Mouse (Mus musculus) stomach, embryonic 15.5 days (tissue): Measurements from ENCODE around the gene Olfr655. TPM values are rescaled to one million over a fixed set of nuclear protein-coding genes. Genes with fewer than 3 reads are reported as not detected.

ENCODE experiments used
- ATAC-seq: fragments of 200-750 bp; cut with Nextera tagmentation; 2 replicates; pipeline ENCODE4 v1.8.0; 2017; ENCODE audit warnings: low read depth, moderate number of reproducible peaks, moderate TSS enrichment; ENCODE audit not compliant: insufficient read depth, low FRiP score
- H3K27ac ChIP-seq: fragments of 300-500 bp; sonication (generic); 2 replicates; pipeline ENCODE4 v1.5.1; 2015; ENCODE audit warnings: mild to moderate bottlenecking, inconsistent platforms
- H3K27me3 ChIP-seq: fragments of 300-500 bp; sonication (generic); replicated peaks from 2 replicates; pipeline ENCODE4 v1.6.1; 2015; ENCODE audit warnings: inconsistent platforms
- H3K36me3 ChIP-seq: fragments of 300-500 bp; sonication (generic); 2 replicates; pipeline ENCODE4 v1.6.1; 2015; ENCODE audit warnings: inconsistent platforms
- H3K4me1 ChIP-seq: fragments of 300-500 bp; sonication (generic); 2 replicates; pipeline ENCODE4 v1.6.1; 2015; ENCODE audit warnings: inconsistent platforms
- H3K4me2 ChIP-seq: fragments of 300-500 bp; sonication (generic); 2 replicates; pipeline ENCODE4 v1.6.1; 2015; ENCODE audit warnings: mild to moderate bottlenecking, inconsistent platforms
- H3K4me3 ChIP-seq: fragments of 300-500 bp; sonication (generic); replicated peaks from 2 replicates; pipeline ENCODE4 v1.5.1; 2015; ENCODE audit warnings: inconsistent platforms
- H3K9ac ChIP-seq: fragments of 300-500 bp; sonication (generic); 2 replicates; pipeline ENCODE4 v1.6.1; 2015; ENCODE audit warnings: inconsistent platforms
- H3K9me3 ChIP-seq: fragments of 300-500 bp; sonication (generic); 2 replicates; pipeline ENCODE4 v1.6.1; 2016; ENCODE audit warnings: inconsistent platforms
- WGBS: fragments of 180-500 bp; shearing (Covaris S2); methylation state at CpG from one replicate; pipeline ENCODE4 v1.1.7; 2015; 5-methylcytosine and 5-hydroxymethylcytosine counted together
- polyA plus RNA-seq: library from polyadenylated mRNA; unstranded; fragments of >200 nt; fragmentation: Nextera tagmentation; extraction: Ambion mirVana; gene quantifications from 2 replicates; pipeline ENCODE4 v1.2.1, GENCODE M21; 2015

The Olfr655 gene
- not detected in 2 replicates for polyA plus RNA-seq

- WGBS, result 86% methylated on average over 2 of the region's 2 CpGs
- no peak for ATAC-seq
Measured at GRCm38 (mm10) chr7:104601679-104602078, at the start of gene Olfr655. TSS of gene Olfr655 (minus strand) at chr7:104601779.

GRCm38 (mm10) chr7:104646841-104647482, 45.4 kb upstream of the Olfr655 start, which contains the start of gene Olfr658:
TSS of gene Olfr658 (minus strand) at chr7:104647305.
- no peaks in the 10 kb centered on the region for H3K9me3 ChIP-seq

More at GRCm38 (mm10) chr7:104601679-104602078, at the start of gene Olfr655:
- Histone ChIP-seq H3K9ac (no peak within 1 kb of the TSS), H3K4me3 (no peak within 1 kb of the TSS), H3K27ac (no peak within 1 kb of the TSS), H3K36me3 (no peaks in the 10 kb centered on the region), H3K4me2 (no peak within 1 kb of the TSS), H3K27me3 (no peaks in the 10 kb centered on the region), H3K4me1 (no peaks in the 10 kb centered on the region), H3K9me3 (no peaks in the 10 kb centered on the region)

GRCm38 (mm10) chr7:104624494-104624893, 22.9 kb upstream of the Olfr655 start, which contains the start of gene Olfr657:
TSS of gene Olfr657 (plus strand) at chr7:104624794.
- no peak within 1 kb of the TSS for H3K4me3 ChIP-seq
- H3K27me3 ChIP-seq, result no peaks in the 10 kb centered on the region
- no peaks in the 10 kb centered on the region for H3K36me3 ChIP-seq
- H3K27ac ChIP-seq, result no peak within 1 kb of the TSS
- H3K4me1 ChIP-seq, result no peaks in the 10 kb centered on the region
- H3K4me2 ChIP-seq, result no peak within 1 kb of the TSS
- H3K9ac ChIP-seq, result no peak within 1 kb of the TSS
- H3K9me3 ChIP-seq, result no peaks in the 10 kb centered on the region
- ATAC-seq, result no peak

More at GRCm38 (mm10) chr7:104646841-104647482, 45.4 kb upstream of the Olfr655 start, which contains the start of gene Olfr658:
- Histone ChIP-seq H3K27me3 (no peaks in the 10 kb centered on the region), H3K4me1 (no peaks in the 10 kb centered on the region), H3K4me2 (peak within 1 kb of the TSS; percentile 45), H3K4me3 (peak within 1 kb of the TSS; percentile 23), H3K27ac (no peak within 1 kb of the TSS), H3K9ac (no peak within 1 kb of the TSS), H3K36me3 (no peaks in the 10 kb centered on the region)
- 23% methylated on average over 21 of the region's 22 CpGs for WGBS
- no peak for ATAC-seq

GRCm38 (mm10) chr7:104613655-104614054, 12.1 kb upstream of the Olfr655 start, which contains the start of gene Olfr656:
TSS of gene Olfr656 (plus strand) at chr7:104613955.
- Histone ChIP-seq H3K27ac (no peak within 1 kb of the TSS), H3K4me1 (no peaks in the 10 kb centered on the region), H3K27me3 (no peaks in the 10 kb centered on the region), H3K4me2 (no peak within 1 kb of the TSS), H3K36me3 (no peaks in the 10 kb centered on the region), H3K9ac (no peak within 1 kb of the TSS), H3K4me3 (no peak within 1 kb of the TSS), H3K9me3 (no peaks in the 10 kb centered on the region)
- no peak for ATAC-seq
- 79% methylated on average over 4 of the region's 4 CpGs for WGBS

- Histone ChIP-seq H3K9ac (no peak overlapping the region), H3K36me3 (no peaks in the 10 kb centered on the region), H3K27me3 (no peaks in the 10 kb centered on the region), H3K9me3 (no peaks in the 10 kb centered on the region), H3K4me1 (no peaks in the 10 kb centered on the region), H3K4me3 (no peak overlapping the region), H3K27ac (no peak overlapping the region), H3K4me2 (no peak overlapping the region)
- no peak for ATAC-seq
Measured at GRCm38 (mm10) chr7:104604727-104605126, 3.1 kb upstream of the Olfr655 start.

GRCm38 (mm10) chr7:104603173-104603572, 1.6 kb upstream of the Olfr655 start:
- H3K4me3 ChIP-seq, result no peak overlapping the region
- 3% methylated on average over 3 of the region's 3 CpGs for WGBS
- no peak for ATAC-seq

GRCm38 (mm10) chr7:104588274-104588673, 13.3 kb downstream of the Olfr655 start:
- Histone ChIP-seq H3K4me2 (no peak overlapping the region), H3K4me1 (no peaks in the 10 kb centered on the region)
- no peak for ATAC-seq

More at GRCm38 (mm10) chr7:104603173-104603572, 1.6 kb upstream of the Olfr655 start:
- Histone ChIP-seq H3K4me2 (no peak overlapping the region), H3K9me3 (no peaks in the 10 kb centered on the region), H3K9ac (no peak overlapping the region), H3K27ac (no peak overlapping the region), H3K36me3 (no peaks in the 10 kb centered on the region), H3K27me3 (no peaks in the 10 kb centered on the region), H3K4me1 (no peaks in the 10 kb centered on the region)

GRCm38 (mm10) chr7:104586725-104587124, 14.9 kb downstream of the Olfr655 start, which contains the start of gene Olfr654:
TSS of gene Olfr654 (plus strand) at chr7:104587025.
- H3K4me2 ChIP-seq, result no peak within 1 kb of the TSS
- H3K27me3 ChIP-seq, result no peaks in the 10 kb centered on the region
- no peak within 1 kb of the TSS for H3K9ac ChIP-seq
- no peak within 1 kb of the TSS for H3K27ac ChIP-seq
- 74% methylated on average over 4 of the region's 4 CpGs for WGBS
- no peak for ATAC-seq
- no peaks in the 10 kb centered on the region for H3K4me1 ChIP-seq
- no peak within 1 kb of the TSS for H3K4me3 ChIP-seq
- no peaks in the 10 kb centered on the region for H3K36me3 ChIP-seq
- H3K9me3 ChIP-seq, result no peaks in the 10 kb centered on the region

More at GRCm38 (mm10) chr7:104588274-104588673, 13.3 kb downstream of the Olfr655 start:
- 82% methylated on average over 5 of the region's 5 CpGs for WGBS
- no peaks in the 10 kb centered on the region for H3K27me3 ChIP-seq
- no peaks in the 10 kb centered on the region for H3K9me3 ChIP-seq
- no peak overlapping the region for H3K27ac ChIP-seq
- no peak overlapping the region for H3K4me3 ChIP-seq
- no peaks in the 10 kb centered on the region for H3K36me3 ChIP-seq
- no peak overlapping the region for H3K9ac ChIP-seq

GRCm38 (mm10) chr7:104581429-104581828, 20.1 kb downstream of the Olfr655 start:
- no peak overlapping the region for H3K9ac ChIP-seq
- H3K27ac ChIP-seq, result no peak overlapping the region
- no peak overlapping the region for H3K4me3 ChIP-seq
- no peak for ATAC-seq
- no peak overlapping the region for H3K4me2 ChIP-seq
- no peaks in the 10 kb centered on the region for H3K4me1 ChIP-seq
- H3K9me3 ChIP-seq, result no peaks in the 10 kb centered on the region
- H3K36me3 ChIP-seq, result no peaks in the 10 kb centered on the region
- no peaks in the 10 kb centered on the region for H3K27me3 ChIP-seq
- 79% methylated on average over 4 of the region's 4 CpGs for WGBS

GRCm38 (mm10) chr7:104580846-104581245, 20.7 kb downstream of the Olfr655 start:
- H3K27ac ChIP-seq, result no peak overlapping the region
- ATAC-seq, result no peak
- no peak overlapping the region for H3K9ac ChIP-seq
- no peaks in the 10 kb centered on the region for H3K27me3 ChIP-seq
- no peaks in the 10 kb centered on the region for H3K36me3 ChIP-seq
- 86% methylated on average over 4 of the region's 4 CpGs for WGBS
- no peaks in the 10 kb centered on the region for H3K9me3 ChIP-seq
- no peak overlapping the region for H3K4me2 ChIP-seq
- H3K4me1 ChIP-seq, result no peaks in the 10 kb centered on the region
- no peak overlapping the region for H3K4me3 ChIP-seq

GRCm38 (mm10) chr7:104577014-104577413, 24.6 kb downstream of the Olfr655 start, which contains the start of gene Olfr653:
TSS of gene Olfr653 (plus strand) at chr7:104577314.
- Histone ChIP-seq H3K36me3 (no peaks in the 10 kb centered on the region), H3K9ac (no peak within 1 kb of the TSS), H3K4me2 (no peak within 1 kb of the TSS), H3K9me3 (no peaks in the 10 kb centered on the region), H3K4me1 (no peaks in the 10 kb centered on the region), H3K27me3 (no peaks in the 10 kb centered on the region), H3K27ac (no peak within 1 kb of the TSS), H3K4me3 (no peak within 1 kb of the TSS)
- no peak for ATAC-seq
- WGBS, result 52% methylated on average over 2 of the region's 2 CpGs

GRCm38 (mm10) chr7:104560601-104561000, 41.0 kb downstream of the Olfr655 start, which contains the start of gene Olfr652:
TSS of gene Olfr652 (plus strand) at chr7:104560901.
- ATAC-seq, result no peak
- Histone ChIP-seq H3K27me3 (no peaks in the 10 kb centered on the region), H3K4me1 (no peaks in the 10 kb centered on the region), H3K36me3 (no peaks in the 10 kb centered on the region), H3K4me2 (no peak within 1 kb of the TSS), H3K9me3 (no peaks in the 10 kb centered on the region), H3K27ac (no peak within 1 kb of the TSS), H3K9ac (no peak within 1 kb of the TSS), H3K4me3 (no peak within 1 kb of the TSS)
